Mouse (Mus musculus) embryonic fibroblast, embryonic 13.5 days (primary cell): ENCODE results near the gene Tmem223.

Experiments
- CTCF ChIP-seq: IDR thresholded peaks from 2 replicates; pipeline ENCODE4 v1.5.1; 2011; ENCODE audit warnings: mild to moderate bottlenecking, control low read depth, low read length, moderate library complexity, borderline replicate concordance; ENCODE audit not compliant: insufficient read depth
- POLR2A ChIP-seq: IDR thresholded peaks from 2 replicates; pipeline ENCODE4 v1.6.1; 2011; ENCODE audit warnings: low read depth, mild to moderate bottlenecking, control low read depth, low read length, moderate library complexity

DNA sequence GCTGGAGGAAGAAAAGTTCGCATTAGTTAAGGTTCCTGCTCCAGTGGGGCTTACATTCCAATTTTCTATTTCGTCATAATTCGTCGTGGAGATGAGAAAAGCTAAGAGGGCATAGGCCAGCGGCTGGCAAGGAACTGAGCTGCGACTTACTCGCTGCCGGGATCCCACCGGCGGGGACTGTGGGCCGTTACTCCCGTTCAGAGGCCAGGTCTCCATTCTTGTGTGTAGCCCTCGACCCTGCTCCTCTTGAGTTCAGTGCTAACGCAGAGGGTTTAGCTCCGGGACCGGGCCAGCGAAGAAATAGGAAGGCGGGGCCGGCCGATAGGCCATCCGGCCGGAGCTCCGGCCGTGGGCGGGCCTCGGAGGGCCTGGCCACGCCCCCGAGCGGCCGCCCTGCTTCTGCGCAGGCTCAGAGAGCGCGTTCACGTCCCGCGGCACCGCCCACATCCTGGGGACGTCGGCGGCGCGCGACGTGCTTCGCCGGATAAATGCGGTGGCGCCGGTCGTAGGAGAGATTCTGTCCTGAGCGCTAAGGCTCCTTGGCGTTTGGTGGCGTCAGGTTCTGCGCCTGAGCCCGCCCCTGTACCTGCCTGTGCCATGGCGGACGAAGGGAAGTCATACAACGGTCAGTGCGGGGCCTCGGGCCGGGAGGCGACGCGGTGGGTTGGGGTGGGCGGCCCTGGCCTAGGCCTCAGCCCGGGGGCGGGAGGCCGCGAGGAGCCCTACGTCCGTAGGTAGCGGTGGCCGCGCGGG, 14.0 kb upstream of the Tmem223 start, which contains the start of gene Nxf1:
- TF ChIP-seq POLR2A: peak; percentile 94
- TF ChIP-seq CTCF: no peak
